Mouse (Mus musculus) splenic B cell, adult 2 months (primary cell): ENCODE measurements at regions not wholly inside any gene's neighbourhood (a gene's known extent, or its start where the extent isn't known, plus 50 kb on each side); places are given as distances from the start of the nearest gene placed in this dataset.
"Not testable (repeated sequence)": the region's sequence is repeated elsewhere in the genome, so short reads cannot be mapped to it uniquely, and the experiment has no call there.

Source experiments
- DNase-seq: peaks from one replicate; pipeline ENCODE4 v3.0.0-alpha.2; 2011; ENCODE audit warnings: low read depth, low spot score
- H3K27me3 ChIP-seq: 2 replicates; pipeline ENCODE4 v1.6.1; 2012; ENCODE audit warnings: mild to moderate bottlenecking, low read length, moderate library complexity, mixed read lengths; ENCODE audit not compliant: control insufficient read depth, poor library complexity, insufficient read depth, severe bottlenecking
- H3K36me3 ChIP-seq: 2 replicates; pipeline ENCODE4 v1.6.1; 2012; ENCODE audit warnings: mild to moderate bottlenecking, low read length, moderate library complexity, mixed read lengths; ENCODE audit not compliant: control insufficient read depth, poor library complexity, insufficient read depth, severe bottlenecking

DNA sequence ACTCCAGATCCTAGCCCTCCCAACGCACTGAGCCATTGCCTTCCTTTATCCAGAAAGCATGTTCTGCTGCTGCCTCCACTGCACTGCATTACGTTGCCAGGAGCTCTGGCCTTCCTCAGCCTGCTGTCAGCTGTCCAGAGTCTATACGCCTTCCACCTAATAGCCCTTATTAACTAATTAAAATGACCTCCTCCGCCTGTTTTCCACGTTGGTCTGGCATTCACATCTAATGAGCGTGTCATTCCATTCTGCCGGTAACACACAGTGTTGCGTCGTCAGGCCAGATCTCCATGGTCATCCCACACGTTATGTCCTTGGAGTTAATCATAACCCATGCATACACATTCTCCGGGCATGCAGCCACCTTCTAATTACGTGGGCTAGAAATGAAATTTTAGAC lies 56.7 kb upstream of the Med4 start:
- Histone ChIP-seq H3K27me3 (no peaks in the 10 kb centered on the region), H3K36me3 (no peaks in the 10 kb centered on the region)
- no peak for DNase-seq

DNA sequence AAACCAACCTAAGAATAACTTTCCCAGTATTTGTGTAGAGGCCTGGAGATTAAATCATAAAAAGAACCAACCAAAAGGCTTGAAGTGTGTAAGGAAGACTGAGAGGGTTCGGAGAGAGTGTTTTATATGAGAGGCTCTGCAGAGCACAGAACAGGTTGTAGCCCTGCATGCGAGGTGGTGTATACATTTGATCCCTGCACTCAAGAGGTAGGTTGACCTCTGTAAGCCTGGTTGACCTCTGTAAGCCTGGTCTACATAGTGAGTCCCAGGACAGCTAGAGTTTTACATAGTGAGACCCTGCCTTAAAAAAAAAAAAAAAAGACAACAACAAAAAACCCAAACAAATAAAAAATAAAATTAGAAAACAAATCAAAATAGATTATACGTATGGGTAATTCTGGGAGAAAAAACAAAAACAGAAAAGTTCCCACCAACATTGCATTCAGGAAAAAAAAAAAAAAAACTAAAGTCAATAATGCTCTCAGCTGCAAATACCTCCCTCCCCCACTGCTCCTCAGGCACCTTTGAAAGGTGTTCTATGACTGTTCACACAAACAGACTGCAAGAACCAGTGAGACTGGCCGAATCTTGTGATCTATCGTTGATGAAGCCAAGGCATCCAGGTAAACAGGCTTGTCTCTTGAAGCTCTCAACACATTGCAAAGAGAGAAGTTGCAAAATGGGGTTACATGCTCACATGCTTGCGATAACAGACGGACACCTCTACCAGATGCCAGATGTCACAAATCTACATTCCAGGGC lies 57.3 kb upstream of the Med4 start:
- DNase-seq = no peak
- H3K36me3 ChIP-seq = no peaks in the 10 kb centered on the region
- no peaks in the 10 kb centered on the region for H3K27me3 ChIP-seq

DNA sequence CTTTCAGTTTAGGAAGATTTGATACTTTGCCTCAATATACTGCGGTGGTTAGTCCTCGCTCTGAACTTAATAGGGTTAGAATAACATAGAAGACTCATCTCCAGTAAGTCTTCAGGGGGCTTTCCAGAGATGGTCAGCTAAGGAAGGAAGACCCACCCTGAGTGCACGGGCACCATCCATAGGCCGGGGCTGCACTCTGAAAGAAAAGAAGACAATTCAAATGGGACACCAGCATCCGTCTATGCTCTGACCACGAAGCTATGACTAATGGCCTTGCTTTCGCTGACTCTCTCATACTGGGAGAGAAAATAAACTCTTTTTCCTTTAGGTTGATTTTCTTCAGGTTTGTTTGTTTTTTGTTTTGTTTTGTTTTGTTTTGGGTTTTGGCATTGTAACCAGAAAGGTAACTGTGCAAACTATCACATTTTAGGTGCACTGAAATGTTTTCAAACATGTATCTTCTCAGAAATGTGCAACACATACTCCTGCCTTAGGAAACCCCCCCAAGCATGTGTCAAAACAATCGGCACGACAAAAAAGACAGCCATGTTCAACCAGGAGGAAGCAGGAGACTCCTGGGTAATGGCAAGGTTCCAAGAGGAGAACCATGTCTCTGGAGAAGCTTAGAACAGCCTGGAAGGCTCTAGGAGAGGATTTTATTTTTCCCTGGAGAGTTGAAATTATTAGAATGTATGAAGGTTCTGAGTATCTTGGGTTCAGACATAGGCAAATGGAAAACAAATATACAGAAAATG lies 58.4 kb upstream of the Med4 start:
- no peaks in the 10 kb centered on the region for H3K36me3 ChIP-seq
- no peak for DNase-seq
- no peaks in the 10 kb centered on the region for H3K27me3 ChIP-seq

DNA sequence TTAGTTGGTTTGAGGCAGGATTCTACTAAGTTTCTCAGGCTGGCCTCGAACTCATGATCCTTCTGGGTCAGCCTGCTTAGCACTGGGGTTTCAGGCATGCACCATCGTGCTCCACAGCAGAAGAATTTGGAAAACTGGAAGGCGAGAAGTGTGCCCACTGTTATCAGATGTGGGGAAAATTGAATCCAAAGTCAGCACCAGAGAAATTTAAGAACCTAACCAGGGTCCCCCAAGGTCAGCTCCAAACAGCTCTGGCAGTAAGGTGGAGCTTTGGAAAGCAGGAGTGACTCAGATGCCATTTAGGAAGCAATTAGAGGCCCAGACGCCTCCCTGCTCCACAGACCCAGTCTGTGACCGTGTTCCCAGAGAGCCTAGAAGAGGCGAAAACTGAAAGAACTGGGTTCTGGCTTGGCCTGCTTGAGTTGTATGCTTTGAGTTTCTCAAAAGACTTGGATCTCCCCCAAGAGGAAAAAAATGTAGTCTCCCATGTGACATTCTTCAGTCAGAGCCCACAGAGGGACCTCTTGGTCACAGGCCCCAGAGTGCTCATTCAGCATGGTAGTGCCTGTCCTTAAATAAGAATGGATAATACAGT lies 59.8 kb upstream of the Med4 start:
- no peaks in the 10 kb centered on the region for H3K36me3 ChIP-seq
- DNase-seq = no peak
- no peaks in the 10 kb centered on the region for H3K27me3 ChIP-seq

DNA sequence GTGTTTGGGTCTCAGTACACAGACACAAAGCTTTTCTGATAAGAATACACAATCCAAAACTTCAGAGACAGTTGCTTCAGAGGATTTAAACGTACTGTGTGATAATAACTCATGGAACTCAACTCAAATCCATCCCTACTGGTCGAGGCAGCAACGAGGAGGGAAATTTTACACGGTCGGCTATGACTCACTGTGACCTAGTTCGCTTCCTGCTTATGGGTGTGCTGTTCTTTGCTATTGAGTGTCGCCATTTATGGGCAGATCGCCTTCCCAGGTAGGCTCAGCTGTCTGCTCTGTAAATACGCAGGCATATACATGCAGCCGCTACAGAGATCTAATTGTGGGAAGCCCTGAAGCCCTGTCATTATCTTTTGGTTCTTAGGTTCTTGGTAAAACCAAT lies 60.7 kb upstream of the Med4 start:
- no peak for DNase-seq
- no peaks in the 10 kb centered on the region for H3K27me3 ChIP-seq
- no peaks in the 10 kb centered on the region for H3K36me3 ChIP-seq

DNA sequence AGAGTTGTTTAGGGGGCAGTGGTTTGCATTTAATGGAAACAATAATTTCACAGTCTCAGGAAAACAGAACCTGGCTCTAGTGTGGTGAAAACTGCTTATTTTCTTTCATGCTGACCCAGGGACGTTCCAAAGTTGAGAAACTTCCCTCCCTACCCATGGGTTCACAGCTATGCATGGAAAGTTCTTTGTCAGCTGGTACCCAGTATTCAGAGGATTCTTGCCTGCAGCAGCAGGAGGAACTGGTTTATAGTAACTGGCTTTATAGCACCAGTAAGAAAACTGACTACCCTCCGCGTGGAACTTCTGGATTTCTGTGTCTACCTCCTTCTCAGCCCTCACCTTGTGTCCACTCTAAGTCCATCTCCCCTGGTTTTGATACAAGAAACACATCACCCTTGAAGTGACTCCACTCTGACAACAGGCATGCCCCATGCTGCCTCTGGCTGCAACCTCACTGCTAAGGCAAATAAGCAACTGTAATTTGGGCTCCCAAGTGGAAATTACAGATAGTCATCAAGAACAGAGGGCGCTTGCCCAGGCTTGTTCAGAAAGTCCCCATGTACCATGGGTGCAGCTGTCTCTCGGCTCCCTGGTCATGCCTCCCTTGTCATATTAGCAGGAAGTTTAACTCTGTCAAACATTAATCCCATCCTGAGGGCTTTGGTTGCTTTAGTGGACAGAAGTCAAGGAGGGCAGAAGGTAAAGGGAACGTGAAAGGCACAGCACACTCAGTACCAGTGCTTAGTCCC lies 60.6 kb upstream of the Itm2b start:
- DNase-seq = no peak
- Histone ChIP-seq H3K27me3 (no peaks in the 10 kb centered on the region), H3K36me3 (no peaks in the 10 kb centered on the region)

DNA sequence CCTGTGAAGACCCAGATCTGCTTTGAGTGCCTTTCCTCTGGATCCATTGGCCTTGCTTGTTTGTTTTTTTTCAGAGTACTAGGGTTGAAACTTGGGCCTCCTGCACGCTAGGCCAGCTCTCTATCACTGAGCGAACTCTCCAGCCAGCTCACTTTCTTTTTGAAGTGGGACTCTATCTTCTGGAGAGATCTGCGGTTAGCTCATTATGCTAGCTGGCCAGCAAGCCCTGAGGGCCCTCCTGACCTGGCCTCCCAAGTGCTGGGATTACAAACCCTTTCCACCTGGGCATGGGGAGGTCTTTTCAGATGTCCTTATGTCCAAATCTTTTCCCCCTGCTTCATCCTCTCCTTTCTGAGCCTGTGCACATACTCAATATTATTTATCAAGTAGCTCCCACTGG lies 59.6 kb upstream of the Itm2b start:
- DNase-seq = no peak
- H3K36me3 ChIP-seq = no peaks in the 10 kb centered on the region
- no peaks in the 10 kb centered on the region for H3K27me3 ChIP-seq

DNA sequence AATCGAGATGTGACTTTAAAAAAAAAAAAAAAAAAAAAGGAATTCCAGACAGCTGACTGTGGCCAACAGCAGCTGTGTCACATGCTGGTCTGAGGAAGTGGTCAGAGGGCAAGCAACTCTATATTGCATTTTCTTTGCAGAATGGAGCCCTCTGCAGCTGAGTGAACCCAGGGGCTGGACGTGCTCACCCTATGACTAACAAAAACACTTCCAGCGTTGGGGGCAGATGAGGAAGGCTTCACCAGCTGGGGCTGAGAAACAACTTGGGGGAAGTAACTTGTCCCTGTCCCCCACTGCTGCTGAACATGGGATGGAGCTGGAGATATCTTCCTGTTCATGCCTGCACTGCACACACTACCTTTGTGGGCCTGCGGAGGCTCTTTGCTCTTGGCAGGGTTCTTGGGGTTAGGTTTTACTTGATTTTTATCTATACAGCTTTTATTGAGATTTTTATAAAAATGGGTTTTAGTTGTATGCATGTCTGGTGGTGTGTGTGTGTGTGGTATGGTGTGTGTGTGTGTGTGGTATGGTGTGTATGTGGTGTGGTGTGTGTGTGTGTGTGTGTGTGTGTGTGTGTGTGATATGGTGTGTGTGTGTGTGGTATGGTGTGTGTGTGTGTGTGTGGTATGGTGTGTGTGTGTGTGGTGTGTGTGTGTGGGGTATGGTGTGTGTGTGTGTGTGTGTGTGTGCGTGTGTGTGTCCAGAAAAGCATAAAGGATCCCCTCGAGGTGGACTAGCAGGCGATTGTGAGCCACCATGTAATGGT lies 57.0 kb upstream of the Itm2b start:
- no peaks in the 10 kb centered on the region for H3K36me3 ChIP-seq
- DNase-seq = peak; percentile 59

DNA sequence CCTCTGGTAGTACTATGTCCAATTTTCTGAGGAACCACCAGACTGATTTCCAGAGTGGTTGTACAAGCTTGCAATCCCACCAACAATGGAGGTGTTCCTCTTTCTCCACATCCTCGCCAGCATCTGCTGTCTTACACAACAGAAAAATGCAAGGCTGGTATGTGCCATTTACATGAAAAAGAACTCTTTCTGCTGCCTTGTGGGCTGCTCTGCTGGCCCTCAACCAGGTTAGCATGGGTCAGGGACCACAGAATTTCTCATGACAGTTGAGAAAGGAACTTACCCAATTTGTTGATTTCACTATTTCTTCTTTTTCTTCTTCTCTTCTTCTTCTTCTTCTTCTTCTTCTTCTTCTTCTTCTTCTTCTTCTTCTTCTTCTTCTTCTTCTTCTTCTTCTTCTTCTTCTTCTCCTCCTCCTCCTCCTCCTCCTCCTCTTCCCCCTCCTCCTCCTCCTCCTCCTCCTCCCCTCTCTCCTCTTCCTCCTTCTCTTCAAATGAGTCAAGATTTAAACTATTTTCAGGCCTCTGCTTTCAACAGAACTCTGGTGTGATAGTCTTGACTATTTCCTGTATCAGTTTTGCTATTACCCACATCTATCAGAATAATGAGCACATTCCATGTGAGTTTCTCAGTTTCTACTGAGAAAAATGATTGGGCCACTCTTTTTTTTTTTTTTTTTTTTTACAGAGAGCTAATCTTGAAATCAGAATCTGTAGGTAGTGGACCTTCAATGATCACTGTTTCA lies 56.3 kb upstream of the Itm2b start:
- DNase-seq = peak; percentile 8

More for the DNA sequence above, 57.0 kb upstream of the Itm2b start:
- no peaks in the 10 kb centered on the region for H3K27me3 ChIP-seq

DNA sequence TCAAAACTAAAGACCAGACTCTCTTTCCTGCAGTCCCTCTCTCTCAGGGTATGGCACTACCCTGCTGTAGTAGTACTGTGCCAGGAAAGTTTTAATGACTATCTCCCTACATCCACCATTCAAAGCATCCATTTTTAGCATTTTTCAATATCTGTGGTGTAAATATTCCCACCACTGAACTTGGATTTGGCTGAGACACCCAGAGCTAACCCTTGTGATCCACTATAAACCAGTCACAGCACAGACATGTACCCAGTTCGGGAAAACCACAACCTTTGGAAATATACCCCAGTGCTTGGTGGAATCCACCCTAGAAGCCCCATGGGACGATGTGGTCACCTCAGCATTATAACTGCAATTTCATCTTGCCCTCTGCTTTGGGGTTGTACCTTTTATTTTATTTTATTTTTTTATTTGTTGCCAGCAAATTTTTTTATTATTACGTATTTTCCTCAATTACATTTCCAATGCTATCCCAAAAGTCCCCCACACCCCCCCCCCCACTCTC lies 54.8 kb upstream of the Itm2b start:
- no peak for DNase-seq
- no peaks in the 10 kb centered on the region for H3K36me3 ChIP-seq
- H3K27me3 ChIP-seq = no peaks in the 10 kb centered on the region

More for the DNA sequence above, 56.3 kb upstream of the Itm2b start:
- not testable (repeated sequence) for H3K36me3 ChIP-seq, H3K27me3 ChIP-seq

DNA sequence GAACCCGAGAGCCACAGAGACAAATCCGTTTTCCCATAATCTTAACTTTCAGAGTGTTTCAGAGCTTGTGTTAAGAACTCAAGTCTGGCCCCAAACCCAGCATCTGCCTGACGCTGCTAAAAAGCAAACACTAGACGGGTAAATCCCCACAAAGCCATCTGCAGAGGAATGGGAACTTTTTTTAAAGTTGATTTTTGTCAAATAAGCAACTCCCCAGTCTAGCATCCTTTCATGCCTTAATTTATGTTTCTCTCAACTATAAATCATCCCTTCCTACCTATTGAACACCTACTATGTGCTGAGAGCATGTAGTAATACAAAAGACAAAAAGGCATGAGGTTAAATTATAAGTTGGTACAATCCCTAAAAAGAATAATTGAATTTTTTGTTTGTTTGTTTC lies 50.8 kb upstream of the Itm2b start:
- Histone ChIP-seq H3K27me3 (no peaks in the 10 kb centered on the region), H3K36me3 (no peaks in the 10 kb centered on the region)
- no peak for DNase-seq
